Mouse (Mus musculus) intestine, embryonic 14.5 days (tissue): ENCODE measurements around the gene Phactr3. TPM values are rescaled to one million over a fixed set of nuclear protein-coding genes. Genes with fewer than 3 reads are reported as not detected.
A peak's percentile ranks its signal among the peaks of the same experiment; 100 is the strongest.
"Not testable (repeated sequence)": the region's sequence is repeated elsewhere in the genome, so short reads cannot be mapped to it uniquely, and the experiment has no call there.

Experiments used
- ATAC-seq: fragments of 200-750 bp; cut with Nextera tagmentation; replicated peaks from 2 replicates; pipeline ENCODE4 v1.8.0; 2017; ENCODE audit warnings: low read depth, moderate number of reproducible peaks, moderate TSS enrichment, moderate library complexity; ENCODE audit not compliant: low FRiP score, low TSS enrichment
- DNase-seq: peaks from one replicate; pipeline ENCODE4 v3.0.0-alpha.2; 2018; ENCODE audit warnings: low spot score
- H3K27ac ChIP-seq: fragments of 300-500 bp; sonication (generic); 2 replicates; pipeline ENCODE4 v1.5.1; 2014; ENCODE audit warnings: low read depth, mild to moderate bottlenecking, control low read depth
- H3K27me3 ChIP-seq: fragments of 300-500 bp; sonication (generic); replicated peaks from 2 replicates; pipeline ENCODE4 v1.6.1; 2014; ENCODE audit warnings: low read length, control low read depth; ENCODE audit not compliant: control insufficient read depth, insufficient read depth
- H3K36me3 ChIP-seq: fragments of 300-500 bp; sonication (generic); 2 replicates; pipeline ENCODE4 v1.6.1; 2014; ENCODE audit warnings: low read length, control low read depth; ENCODE audit not compliant: control insufficient read depth, insufficient read depth
- H3K4me1 ChIP-seq: fragments of 300-500 bp; sonication (generic); replicated peaks from 2 replicates; pipeline ENCODE4 v1.6.1; 2014; ENCODE audit warnings: low read length, control low read depth, mixed read lengths; ENCODE audit not compliant: control insufficient read depth, insufficient read depth
- H3K4me2 ChIP-seq: fragments of 300-500 bp; sonication (generic); 2 replicates; pipeline ENCODE4 v1.6.1; 2014; ENCODE audit warnings: low read length
- H3K4me3 ChIP-seq: fragments of 300-500 bp; sonication (generic); 2 replicates; pipeline ENCODE4 v1.5.1; 2014; ENCODE audit warnings: low read depth, low read length, control low read depth, mixed read lengths
- H3K9ac ChIP-seq: fragments of 300-500 bp; sonication (generic); 2 replicates; pipeline ENCODE4 v1.6.1; 2014; ENCODE audit warnings: mild to moderate bottlenecking, low read length
- H3K9me3 ChIP-seq: fragments of 300-500 bp; sonication (generic); 2 replicates; pipeline ENCODE4 v1.6.1; 2016; ENCODE audit warnings: low read length, control low read depth; ENCODE audit not compliant: control insufficient read depth
- WGBS: fragments of 180-500 bp; shearing (Covaris S2); extraction: QIAGEN DNeasy Blood & Tissue Kit; methylation state at CpG from one replicate; pipeline ENCODE4 v1.1.7; 2014; 5-methylcytosine and 5-hydroxymethylcytosine counted together
- polyA plus RNA-seq: library from polyadenylated mRNA; unstranded; fragments of >200 nt; fragmentation: Nextera tagmentation; extraction: Ambion mirVana; gene quantifications from 2 replicates; pipeline ENCODE4 v1.2.1, GENCODE M21; 2014

Phactr3 gene
- polyA plus RNA-seq = 2.3 and 3.3 TPM in 2 replicates

DNA sequence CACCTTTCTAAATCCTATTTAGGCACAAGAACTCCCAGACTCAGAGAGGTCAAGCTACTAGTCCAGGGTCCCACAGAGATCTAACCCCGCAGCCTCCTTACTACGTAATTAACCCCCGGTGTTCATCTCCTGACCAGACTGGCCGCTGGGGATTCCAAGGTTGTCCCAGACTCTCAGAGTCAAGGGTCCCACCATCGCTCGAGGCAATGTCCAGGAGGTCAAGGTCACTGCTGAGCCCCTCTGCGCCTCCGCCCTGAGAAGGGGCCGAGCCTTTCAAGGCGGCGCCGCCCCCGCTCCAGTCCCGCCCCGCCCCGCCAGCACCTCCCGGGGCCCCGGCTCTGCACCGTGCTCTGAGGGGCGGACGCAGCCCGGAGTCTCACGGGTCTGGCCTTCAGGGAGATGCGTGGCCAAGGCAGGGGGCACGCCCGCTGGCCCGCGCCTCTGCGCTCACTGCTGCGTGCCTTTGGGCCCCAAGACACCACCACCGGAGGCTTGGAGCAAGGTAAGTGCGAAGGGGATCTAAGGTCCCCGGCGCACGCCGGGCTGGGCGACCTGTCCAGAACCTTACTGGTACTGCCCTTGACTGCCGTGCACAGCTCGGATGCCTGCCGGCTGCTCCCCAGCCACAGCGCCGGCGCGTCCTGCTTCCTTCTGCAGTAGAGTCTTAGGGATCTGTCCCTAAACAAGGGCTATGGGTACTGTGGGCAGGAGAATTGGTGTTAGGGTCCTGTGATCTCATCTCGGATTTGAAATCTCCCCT, at the start of gene Phactr3:
TSS of gene Phactr3 (plus strand) at position 175 of the 760 bp plus-strand sequence.
- H3K27ac ChIP-seq = no peak within 1 kb of the TSS
- WGBS = 3% methylated on average over 44 of the region's 45 CpGs
- no peaks in the 10 kb centered on the region for H3K9me3 ChIP-seq
- ATAC-seq (peak; percentile 77), DNase-seq (peak; percentile 60)
- no peaks in the 10 kb centered on the region for H3K36me3 ChIP-seq
- no peaks in the 10 kb centered on the region; the same call in 1 of the 2 replicates for H3K4me1 ChIP-seq
- peaks cover 22% of the 10 kb centered on the region for H3K27me3 ChIP-seq
- peak within 1 kb of the TSS; percentile 31 for H3K4me3 ChIP-seq
- H3K4me2 ChIP-seq = peak within 1 kb of the TSS; percentile 81
- H3K9ac ChIP-seq = 0 out of 2 replicates have a peak within 1 kb of the TSS, but pooled peaks have one; percentile 8

DNA sequence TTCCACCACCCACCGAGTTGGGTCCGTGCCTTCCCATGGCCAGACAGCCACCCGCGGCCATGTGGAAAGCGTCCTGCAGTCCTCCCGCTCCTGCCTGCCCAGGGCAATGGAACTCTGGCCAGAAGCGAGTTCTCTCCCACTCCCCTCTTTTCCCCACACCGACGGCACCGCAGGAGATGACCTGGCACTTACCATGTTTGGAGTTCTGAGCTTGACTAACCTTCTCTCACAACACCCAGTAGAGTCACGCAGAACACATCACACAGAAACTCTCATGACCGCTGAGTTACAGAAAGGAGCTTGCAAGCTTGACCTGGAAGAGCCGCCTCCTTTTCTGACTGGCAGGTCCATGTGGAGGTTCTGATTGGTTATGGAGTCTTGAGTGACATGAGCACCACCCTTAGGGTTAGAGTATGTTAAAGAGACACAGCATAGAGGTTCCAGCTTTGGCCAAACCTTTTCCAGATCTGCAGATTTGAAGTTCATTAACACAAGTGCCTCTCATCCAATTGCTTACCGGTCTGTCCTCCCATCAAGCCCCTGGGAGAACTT, 40.5 kb upstream of the Phactr3 start, which contains the start of gene Zfp931:
TSS of gene Zfp931 (minus strand) at position 311 of the 552 bp plus-strand sequence.
- Histone ChIP-seq H3K4me2 (peak within 1 kb of the TSS; percentile 33; the same call in 1 of the 2 replicates), H3K4me3 (peak within 1 kb of the TSS; percentile 34)
- H3K9ac ChIP-seq, DNase-seq, H3K4me1 ChIP-seq, H3K36me3 ChIP-seq, H3K27me3 ChIP-seq, H3K27ac ChIP-seq, H3K9me3 ChIP-seq, ATAC-seq: not testable (repeated sequence)
- 0% methylated on average over 1 of the region's 14 CpGs for WGBS

DNA sequence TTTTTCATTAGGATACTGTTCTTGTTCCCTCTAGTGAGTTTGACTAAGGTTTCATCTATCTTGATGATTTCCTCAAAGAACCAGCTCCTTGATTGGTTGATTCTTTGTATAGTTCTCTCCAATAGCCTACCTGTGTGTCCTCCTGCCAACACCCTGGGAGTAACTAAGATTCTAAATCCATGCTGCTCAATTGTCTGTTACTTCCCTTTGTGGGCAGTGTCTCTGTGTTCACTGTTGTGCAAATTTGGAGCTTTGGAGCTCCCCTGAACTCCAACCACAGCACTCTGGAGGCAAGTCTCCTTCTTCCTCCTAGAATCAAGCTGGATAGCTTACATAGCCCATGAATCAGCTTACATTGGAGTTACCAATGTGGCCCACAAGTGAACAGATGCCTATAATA, 29.2 kb upstream of the Phactr3 start:
- H3K4me3 ChIP-seq = no peak overlapping the region
- no peaks in the 10 kb centered on the region for H3K27me3 ChIP-seq
- ATAC-seq (no peak), DNase-seq (no peak)
- no peaks in the 10 kb centered on the region for H3K36me3 ChIP-seq
- no peaks in the 10 kb centered on the region for H3K9me3 ChIP-seq
- no peak overlapping the region for H3K4me2 ChIP-seq
- H3K27ac ChIP-seq = no peak overlapping the region
- H3K4me1 ChIP-seq = no peaks in the 10 kb centered on the region
- H3K9ac ChIP-seq = no peak overlapping the region

- H3K27me3 ChIP-seq = no peaks in the 10 kb centered on the region
- no peak overlapping the region for H3K9ac ChIP-seq
- no peak overlapping the region for H3K27ac ChIP-seq
- WGBS = 5% methylated on average over 2 of the region's 2 CpGs
- no peaks in the 10 kb centered on the region for H3K4me1 ChIP-seq
- no peak overlapping the region for H3K4me3 ChIP-seq
- H3K36me3 ChIP-seq = no peaks in the 10 kb centered on the region
- H3K4me2 ChIP-seq = no peak overlapping the region
- ATAC-seq = no peak
- peak; percentile 81 for DNase-seq
- H3K9me3 ChIP-seq = no peaks in the 10 kb centered on the region
Observed at GRCm38 (mm10) chr2:178098021-178098420, 20.8 kb upstream of the Phactr3 start.

DNA sequence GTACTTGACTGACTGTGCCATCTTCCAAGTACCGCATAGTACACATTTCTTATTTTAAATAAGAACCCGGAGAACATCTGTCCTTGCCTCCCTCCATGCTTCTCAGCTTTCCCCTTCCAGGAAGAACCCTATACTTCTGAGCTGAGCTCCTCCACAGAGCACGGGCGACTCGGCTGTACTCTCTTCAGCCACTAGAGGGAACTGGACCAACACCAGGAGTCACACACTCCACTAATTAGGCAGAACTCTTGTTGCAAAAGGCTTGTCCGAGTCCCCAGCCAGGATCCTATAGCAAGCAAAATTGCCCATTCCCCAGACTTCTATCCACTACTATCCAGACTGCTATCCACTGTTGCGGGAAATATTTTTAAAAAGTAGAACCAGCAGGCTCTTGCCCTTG, 16.8 kb upstream of the Phactr3 start:
- Histone ChIP-seq H3K27me3 (no peaks in the 10 kb centered on the region), H3K9ac (no peak overlapping the region), H3K36me3 (no peaks in the 10 kb centered on the region), H3K4me3 (no peak overlapping the region), H3K9me3 (no peaks in the 10 kb centered on the region), H3K27ac (no peak overlapping the region), H3K4me1 (no peaks in the 10 kb centered on the region), H3K4me2 (no peak overlapping the region)
- DNase-seq (peak; percentile 72), ATAC-seq (0 out of 2 replicates have a peak, but pooled peaks have one; percentile 52)
- WGBS = 12% methylated on average over 7 of the region's 7 CpGs

DNA sequence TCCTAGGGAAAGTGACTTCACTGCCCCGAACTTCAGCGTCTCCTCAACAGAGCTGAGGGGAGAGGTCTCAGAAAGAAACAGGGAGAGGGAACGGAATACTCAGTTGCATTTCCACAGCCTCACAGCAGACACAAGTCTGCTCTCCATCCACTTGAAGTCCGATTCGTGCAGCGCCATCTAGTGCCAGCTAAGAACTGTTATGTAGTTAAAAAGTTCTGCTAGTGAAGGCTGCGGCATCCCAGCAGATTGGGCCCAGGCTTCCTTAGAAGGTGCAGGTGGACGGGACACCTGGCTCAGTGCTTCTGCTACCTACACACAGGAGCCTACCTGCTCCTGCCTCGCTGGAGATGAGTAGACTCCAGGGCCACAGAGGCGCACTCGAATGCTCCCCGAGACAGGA, 829 bp upstream of the Phactr3 start:
- H3K36me3 ChIP-seq = no peaks in the 10 kb centered on the region
- no peaks in the 10 kb centered on the region for H3K9me3 ChIP-seq
- peaks cover 22% of the 10 kb centered on the region for H3K27me3 ChIP-seq
- ATAC-seq (no peak), DNase-seq (peak; percentile 73)
- 22% methylated on average over 12 of the region's 12 CpGs for WGBS
- H3K4me3 ChIP-seq = no peak overlapping the region
- H3K4me1 ChIP-seq = no peaks in the 10 kb centered on the region; the same call in 1 of the 2 replicates
- H3K4me2 ChIP-seq = no peak overlapping the region
- H3K27ac ChIP-seq = no peak overlapping the region
- no peak overlapping the region for H3K9ac ChIP-seq

GRCm38 (mm10) chr2:178119561-178120355, 983 bp downstream of the Phactr3 start:
- ATAC-seq (0 out of 2 replicates have a peak, but pooled peaks have one; percentile 26), DNase-seq (no peak)
- H3K9ac ChIP-seq = no peak overlapping the region
- peak overlapping the region; percentile 81 for H3K4me2 ChIP-seq
- peak overlapping the region; percentile 31 for H3K4me3 ChIP-seq
- no peak overlapping the region for H3K27ac ChIP-seq
- WGBS = 22% methylated on average over 19 of the region's 19 CpGs
- H3K36me3 ChIP-seq = no peaks in the 10 kb centered on the region
- no peaks in the 10 kb centered on the region; the same call in 1 of the 2 replicates for H3K4me1 ChIP-seq
- H3K27me3 ChIP-seq = peaks cover 22% of the 10 kb centered on the region
- no peaks in the 10 kb centered on the region for H3K9me3 ChIP-seq

- Histone ChIP-seq H3K4me2 (no peak overlapping the region), H3K27me3 (peaks cover 22% of the 10 kb centered on the region), H3K9me3 (no peaks in the 10 kb centered on the region), H3K4me1 (no peaks in the 10 kb centered on the region; the same call in 1 of the 2 replicates), H3K4me3 (no peak overlapping the region), H3K27ac (no peak overlapping the region), H3K36me3 (no peaks in the 10 kb centered on the region), H3K9ac (no peak overlapping the region)
- DNase-seq (no peak), ATAC-seq (no peak)
Observed at GRCm38 (mm10) chr2:178120356-178120645, 1.5 kb downstream of the Phactr3 start.
